Mouse (Mus musculus) spleen, adult 2 months (tissue): ENCODE measurements around the gene Hist1h3d.

Experiments
- CTCF ChIP-seq: fragments of 200-500 bp; IDR thresholded peaks from 2 replicates; pipeline ENCODE4 v1.5.1; 2011; ENCODE audit warnings: mild to moderate bottlenecking, inconsistent platforms; ENCODE audit not compliant: insufficient read depth, insufficient read length, insufficient replicate concordance; ENCODE audit errors: extremely low read depth
- POLR2A ChIP-seq: fragments of 200-500 bp; IDR thresholded peaks from 2 replicates; pipeline ENCODE4 v1.6.1; 2011; ENCODE audit warnings: low read depth, low read length, inconsistent platforms

GRCm38 (mm10) chr13:23576351-23576881, 853 bp downstream of the Hist1h3d start:
- TF ChIP-seq CTCF (no peak), POLR2A (no peak)
